Mouse (Mus musculus) heart, embryonic 14.5 days (tissue): Measurements from ENCODE around the gene Zmat5. TPM values are rescaled to one million over a fixed set of nuclear protein-coding genes. Genes with fewer than 3 reads are reported as not detected.

ENCODE experiments used
- ATAC-seq: fragments of 200-750 bp; cut with Nextera tagmentation; 2 replicates; pipeline ENCODE4 v1.8.0; 2017; ENCODE audit warnings: low read depth, moderate TSS enrichment; ENCODE audit not compliant: insufficient number of reproducible peaks, insufficient read depth, low FRiP score
- H3K27ac ChIP-seq, 2 experiments: fragments of 200-500 bp in 1 of 2; fragments of 300-500 bp in 1 of 2; sonication (generic) in 1 of 2; replicated peaks in 1 of 2; 2 replicates each; pipeline ENCODE4 v1.5.1; 2012 to 2014; ENCODE audit warnings: low read depth in 2 of 2, low read length in 2 of 2, control low read depth in 1 of 2, mild to moderate bottlenecking in 1 of 2, mixed read lengths in 1 of 2; ENCODE audit not compliant: control insufficient read depth in 1 of 2, insufficient read depth in 1 of 2
- H3K27me3 ChIP-seq: fragments of 300-500 bp; sonication (generic); 2 replicates; pipeline ENCODE4 v1.6.1; 2014; ENCODE audit warnings: mild to moderate bottlenecking, low read length, control low read depth; ENCODE audit not compliant: control insufficient read depth, insufficient read depth
- H3K36me3 ChIP-seq: fragments of 300-500 bp; sonication (generic); 2 replicates; pipeline ENCODE4 v1.6.1; 2014; ENCODE audit warnings: mild to moderate bottlenecking, control low read depth, low read length, mixed read lengths; ENCODE audit not compliant: control insufficient read depth, insufficient read depth
- H3K4me1 ChIP-seq, 2 experiments: fragments of 200-500 bp in 1 of 2; fragments of 300-500 bp in 1 of 2; sonication (generic) in 1 of 2; 2 replicates each; pipeline ENCODE4 v1.6.1; 2012 to 2014; ENCODE audit warnings: low read length in 2 of 2, control low read depth in 1 of 2, mixed read lengths in 1 of 2; ENCODE audit not compliant: control insufficient read depth in 2 of 2, insufficient read depth in 2 of 2
- H3K4me2 ChIP-seq: fragments of 300-500 bp; sonication (generic); 2 replicates; pipeline ENCODE4 v1.6.1; 2014; ENCODE audit warnings: mild to moderate bottlenecking, low read length
- H3K4me3 ChIP-seq, 2 experiments: fragments of 200-500 bp in 1 of 2; fragments of 300-500 bp in 1 of 2; sonication (generic) in 1 of 2; 2 replicates each; pipeline ENCODE4 v1.5.1; 2012 to 2014; ENCODE audit warnings: low read length in 2 of 2, mild to moderate bottlenecking in 2 of 2, control low read depth in 1 of 2, low read depth in 1 of 2, moderate library complexity in 1 of 2; ENCODE audit not compliant: control insufficient read depth in 1 of 2, insufficient read depth in 1 of 2
- H3K9ac ChIP-seq: fragments of 300-500 bp; sonication (generic); 2 replicates; pipeline ENCODE4 v1.6.1; 2014; ENCODE audit warnings: mild to moderate bottlenecking, low read length
- H3K9me3 ChIP-seq: fragments of 300-500 bp; sonication (generic); 2 replicates; pipeline ENCODE4 v1.6.1; 2016; ENCODE audit warnings: low read length, control low read depth; ENCODE audit not compliant: control insufficient read depth
- whole genome bisulfite sequencing: fragments of 180-500 bp; shearing (Covaris S2); extraction: QIAGEN DNeasy Blood & Tissue Kit; methylation state at CpG from one replicate; pipeline ENCODE4 v1.1.7; 2014; 5-methylcytosine and 5-hydroxymethylcytosine counted together
- polyA plus RNA-seq: library from polyadenylated mRNA; unstranded; fragments of >200 nt; fragmentation: Nextera tagmentation; extraction: Ambion mirVana; gene quantifications from 2 replicates; pipeline ENCODE4 v1.2.1, GENCODE M21; 2014

Gene Zmat5
- polyA plus RNA-seq, 1 experiment from 2014 or later, result 58.3 TPM

DNA sequence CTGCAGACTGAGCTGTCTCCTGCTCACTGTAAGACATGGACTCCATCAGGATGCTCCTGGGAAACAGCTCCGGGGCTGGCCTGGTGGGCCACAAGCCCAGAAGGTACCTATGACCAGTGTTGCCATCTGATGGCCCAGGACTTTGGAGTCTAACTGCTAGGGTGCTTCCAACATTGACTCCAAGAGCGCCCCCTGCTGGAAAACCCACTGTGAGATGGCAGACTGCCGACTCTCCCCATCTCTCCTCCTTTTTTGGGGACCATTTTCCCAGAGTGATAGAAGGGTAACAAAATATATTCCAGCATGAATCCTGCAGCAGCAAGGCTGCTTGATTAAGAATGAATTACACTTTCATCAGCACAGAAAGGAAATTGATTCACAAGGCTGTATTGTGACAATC is 68.4 kb downstream of the Zmat5 start:
- Histone ChIP-seq H3K4me3 (no peak overlapping the region), H3K27me3 (no peaks in the 10 kb centered on the region), H3K4me2 (no peak overlapping the region), H3K9me3 (no peaks in the 10 kb centered on the region), H3K27ac (no peak overlapping the region), H3K36me3 (peaks cover 33% of the 10 kb centered on the region), H3K9ac (no peak overlapping the region), H3K4me1 (no peaks in the 10 kb centered on the region)
- no peak for ATAC-seq
- WGBS, result 38% methylated on average over 3 of the region's 3 CpGs

DNA sequence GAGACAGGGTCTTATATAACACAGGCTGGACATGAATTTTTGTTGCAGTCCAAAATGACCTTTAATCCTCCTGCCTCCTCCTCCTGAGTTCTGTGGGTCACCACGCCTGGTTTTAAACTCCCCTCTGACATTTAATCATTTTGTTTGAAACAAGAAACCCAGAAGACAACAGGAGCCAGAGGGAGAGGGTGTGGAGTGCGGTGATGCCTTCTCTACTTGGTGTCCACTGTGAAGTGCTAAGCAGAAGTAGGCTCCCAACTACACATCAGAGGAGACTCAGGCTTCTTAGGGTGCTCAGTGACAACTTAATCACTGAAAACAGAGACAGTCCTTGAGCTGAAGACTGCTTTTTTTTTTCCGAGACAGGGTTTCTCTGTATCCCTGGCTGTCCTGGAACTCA is 76.4 kb downstream of the Zmat5 start:
- Histone ChIP-seq H3K9ac (no peak overlapping the region), H3K4me2 (no peak overlapping the region), H3K4me1 (no peaks in the 10 kb centered on the region), H3K27ac (no peak overlapping the region), H3K4me3 (no peak overlapping the region), H3K36me3 (peaks cover 78% of the 10 kb centered on the region), H3K9me3 (no peaks in the 10 kb centered on the region), H3K27me3 (no peaks in the 10 kb centered on the region)
- no peak for ATAC-seq
- WGBS, result 82% methylated on average over 3 of the region's 3 CpGs

DNA sequence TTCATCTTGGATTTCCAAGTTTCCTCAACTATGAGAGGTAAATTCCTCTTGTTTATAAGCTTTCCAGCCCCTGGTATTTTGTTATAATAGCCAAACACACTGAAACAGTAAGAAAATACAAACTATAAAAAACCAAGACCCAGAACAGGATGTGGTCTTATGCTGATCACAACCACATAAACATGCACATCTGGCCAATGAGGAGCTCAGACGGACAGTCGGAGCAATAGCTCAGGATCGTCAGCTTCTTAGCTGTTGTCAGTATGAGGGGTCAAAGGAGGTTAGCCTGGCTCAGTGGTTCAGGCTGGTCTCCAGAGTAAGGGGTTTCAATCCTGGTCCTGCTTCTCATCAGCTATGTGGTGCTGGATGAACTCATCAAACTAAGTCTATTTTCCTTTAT is 78.6 kb downstream of the Zmat5 start:
- Histone ChIP-seq H3K4me2 (no peak overlapping the region), H3K27me3 (no peaks in the 10 kb centered on the region), H3K9ac (no peak overlapping the region), H3K36me3 (peaks cover 84% of the 10 kb centered on the region), H3K9me3 (no peaks in the 10 kb centered on the region), H3K4me1 (no peaks in the 10 kb centered on the region), H3K27ac (no peak overlapping the region), H3K4me3 (no peak overlapping the region)
- 89% methylated on average over 3 of the region's 3 CpGs for WGBS
- ATAC-seq, result no peak

DNA sequence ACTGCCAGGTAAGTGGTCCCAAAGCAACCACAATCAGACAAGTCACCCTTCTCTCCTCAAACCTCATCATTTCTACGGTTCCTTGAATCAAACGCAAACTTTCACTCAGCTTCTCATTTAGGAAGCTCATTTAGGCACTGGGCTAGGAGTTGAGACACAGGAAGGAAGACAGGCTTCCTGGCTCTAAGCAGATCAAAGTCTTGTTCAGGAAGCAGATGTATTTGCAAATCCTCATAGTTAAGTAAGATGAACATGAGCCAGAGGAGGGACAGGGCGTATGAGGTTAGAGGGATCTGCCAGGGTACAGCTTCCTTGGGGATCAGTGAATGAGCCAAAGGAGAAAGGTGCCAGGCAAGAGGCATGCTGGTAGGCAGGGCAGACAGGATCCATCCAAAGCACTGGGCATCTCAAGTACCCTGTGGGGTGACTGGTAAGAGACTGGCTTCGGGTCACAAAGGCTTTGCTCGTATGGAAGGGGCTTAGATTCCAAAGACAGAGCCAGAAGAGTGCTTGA is 80.2 kb downstream of the Zmat5 start:
- H3K4me3 ChIP-seq, result no peak overlapping the region
- H3K9me3 ChIP-seq, result no peaks in the 10 kb centered on the region
- peaks cover 89% of the 10 kb centered on the region for H3K36me3 ChIP-seq
- no peak for ATAC-seq
- H3K4me2 ChIP-seq, result no peak overlapping the region
- no peaks in the 10 kb centered on the region for H3K27me3 ChIP-seq
- H3K4me1 ChIP-seq, result no peaks in the 10 kb centered on the region
- no peak overlapping the region for H3K9ac ChIP-seq
- no peak overlapping the region for H3K27ac ChIP-seq
- WGBS, result 74% methylated on average over 5 of the region's 5 CpGs

Other genes starting within 250 kb of the Zmat5 start
- gene Mtmr3, start 109.8 kb upstream of the Zmat5 start, polyA plus RNA-seq, result 24.6 and 25.5 TPM in 2 replicates
- gene Gm11032, start 84.6 kb upstream of the Zmat5 start, polyA plus RNA-seq, result not detected in 2 replicates
- gene Ascc2, start 66.9 kb upstream of the Zmat5 start, polyA plus RNA-seq, result 19.0 and 22.0 TPM in 2 replicates
- 2,176 and 2,265 TPM in 2 replicates for gene Uqcr10, start 336 bp upstream of the Zmat5 start, polyA plus RNA-seq
- 0.08 and 0.11 TPM in 2 replicates for gene Cabp7, start 42.1 kb downstream of the Zmat5 start, polyA plus RNA-seq
- 29.5 and 33.1 TPM in 2 replicates for gene Nf2, start 144.9 kb downstream of the Zmat5 start, polyA plus RNA-seq
- gene Nipsnap1, start 169.3 kb downstream of the Zmat5 start, polyA plus RNA-seq, result 28.8 and 30.1 TPM in 2 replicates
- gene Thoc5, start 190.6 kb downstream of the Zmat5 start, polyA plus RNA-seq, result 24.6 and 25.0 TPM in 2 replicates
- gene Nefh, start 243.4 kb downstream of the Zmat5 start, polyA plus RNA-seq, result 0.20 and 0.35 TPM in 2 replicates